Mouse (Mus musculus) neural tube, embryonic 13.5 days (tissue): ENCODE measurements around the gene Sri. TPM values are rescaled to one million over a fixed set of nuclear protein-coding genes. Genes with fewer than 3 reads are reported as not detected.
"Not testable (repeated sequence)": the region's sequence is repeated elsewhere in the genome, so short reads cannot be mapped to it uniquely, and the experiment has no call there.

ENCODE experiments used
- ATAC-seq: fragments of 200-750 bp; cut with Nextera tagmentation; 2 replicates; pipeline ENCODE4 v1.8.0; 2017; ENCODE audit warnings: low read depth, mild to moderate bottlenecking, moderate TSS enrichment, moderate library complexity
- H3K27ac ChIP-seq: fragments of 300-500 bp; sonication (generic); replicated peaks from 2 replicates; pipeline ENCODE4 v1.5.1; 2015; ENCODE audit warnings: moderate library complexity, mild to moderate bottlenecking, inconsistent platforms
- H3K27me3 ChIP-seq: fragments of 300-500 bp; sonication (generic); 2 replicates; pipeline ENCODE4 v1.6.1; 2015; ENCODE audit warnings: mild to moderate bottlenecking, inconsistent platforms
- H3K36me3 ChIP-seq: fragments of 300-500 bp; sonication (generic); 2 replicates; pipeline ENCODE4 v1.6.1; 2015; ENCODE audit warnings: mild to moderate bottlenecking, inconsistent platforms
- H3K4me1 ChIP-seq: fragments of 300-500 bp; sonication (generic); replicated peaks from 2 replicates; pipeline ENCODE4 v1.6.1; 2015; ENCODE audit warnings: inconsistent platforms
- H3K4me2 ChIP-seq: fragments of 300-500 bp; sonication (generic); 2 replicates; pipeline ENCODE4 v1.6.1; 2015; ENCODE audit warnings: inconsistent platforms, mild to moderate bottlenecking, moderate library complexity
- H3K4me3 ChIP-seq: fragments of 300-500 bp; sonication (generic); 2 replicates; pipeline ENCODE4 v1.5.1; 2015; ENCODE audit warnings: mild to moderate bottlenecking, inconsistent platforms
- H3K9ac ChIP-seq: fragments of 300-500 bp; sonication (generic); 2 replicates; pipeline ENCODE4 v1.6.1; 2015; ENCODE audit warnings: moderate library complexity, mild to moderate bottlenecking, inconsistent platforms
- H3K9me3 ChIP-seq: fragments of 300-500 bp; sonication (generic); 2 replicates; pipeline ENCODE4 v1.6.1; 2016; ENCODE audit warnings: inconsistent platforms
- WGBS: fragments of 180-500 bp; shearing (Covaris S2); methylation state at CpG from one replicate; pipeline ENCODE4 v1.1.7; 2015; 5-methylcytosine and 5-hydroxymethylcytosine counted together
- polyA plus RNA-seq: library from polyadenylated mRNA; unstranded; fragments of >200 nt; fragmentation: Nextera tagmentation; extraction: Ambion mirVana; gene quantifications from 2 replicates; pipeline ENCODE4 v1.2.1, GENCODE M21; 2015

Sri gene
- 166 and 203 TPM in 2 replicates for polyA plus RNA-seq

- ATAC-seq, result no peak
- H3K9ac ChIP-seq, result no peak within 1 kb of the TSS
- H3K27me3 ChIP-seq, result no peaks in the 10 kb centered on the region
- H3K4me2 ChIP-seq, result no peak within 1 kb of the TSS
- no peaks in the 10 kb centered on the region for H3K9me3 ChIP-seq
- no peak within 1 kb of the TSS for H3K27ac ChIP-seq
- H3K4me3 ChIP-seq, result no peak within 1 kb of the TSS
- 85% methylated on average over 6 of the region's 6 CpGs for WGBS
- H3K4me1 ChIP-seq, result no peaks in the 10 kb centered on the region
- no peaks in the 10 kb centered on the region for H3K36me3 ChIP-seq
Observed at GRCm38 (mm10) chr5:8045855-8046254, at the start of gene Sri. Sri (plus strand) TSS chr5:8046078.

DNA sequence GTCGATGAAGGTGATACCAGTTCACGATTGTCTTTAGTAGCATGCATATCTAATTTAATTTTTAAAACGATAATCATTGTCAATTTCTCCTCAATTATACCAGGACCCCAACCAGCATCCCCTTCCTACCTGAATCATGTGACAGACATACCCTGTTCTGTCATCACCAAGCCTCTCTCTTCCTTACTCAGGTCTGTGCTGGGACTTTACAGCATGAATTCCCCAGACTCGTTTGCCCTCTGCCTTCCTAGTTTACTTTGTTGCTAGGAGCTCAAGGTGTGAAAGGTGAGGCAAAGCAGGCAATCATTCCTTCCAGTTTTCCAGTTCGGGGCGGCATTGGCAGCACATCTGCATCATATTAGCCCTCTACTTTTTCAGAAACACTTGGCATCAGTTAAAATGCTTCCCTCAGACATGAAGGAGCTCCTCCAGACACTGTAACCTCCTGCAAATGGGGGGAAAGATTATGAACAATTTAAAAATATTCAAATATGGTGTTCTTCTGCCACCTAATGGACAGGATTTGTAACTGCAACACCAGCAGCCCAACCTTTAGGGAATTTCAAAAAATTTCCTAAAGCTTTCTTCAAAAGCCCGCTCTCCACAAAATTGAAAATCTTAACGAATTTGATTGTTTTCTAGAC, 49.4 kb upstream of the Sri start:
- no peak overlapping the region for H3K9ac ChIP-seq
- ATAC-seq, result peak; percentile 74
- WGBS, result 63% methylated on average over 8 of the region's 8 CpGs

GRCm38 (mm10) chr5:7997086-7997485, 48.8 kb upstream of the Sri start:
- no peak overlapping the region for H3K4me3 ChIP-seq
- no peak for ATAC-seq
- no peak overlapping the region for H3K4me2 ChIP-seq
- H3K9ac ChIP-seq, result no peak overlapping the region
- H3K4me1 ChIP-seq, result no peaks in the 10 kb centered on the region; the same call in 1 of the 2 replicates
- no peak overlapping the region for H3K27ac ChIP-seq
- H3K36me3 ChIP-seq, result no peaks in the 10 kb centered on the region
- no peaks in the 10 kb centered on the region for H3K27me3 ChIP-seq
- WGBS, result 94% methylated on average over 2 of the region's 2 CpGs
- no peaks in the 10 kb centered on the region for H3K9me3 ChIP-seq

More for the DNA sequence above, 49.4 kb upstream of the Sri start:
- Histone ChIP-seq H3K4me1 (no peaks in the 10 kb centered on the region; the same call in 1 of the 2 replicates), H3K27ac (no peak overlapping the region), H3K27me3 (no peaks in the 10 kb centered on the region), H3K4me3 (no peak overlapping the region), H3K36me3 (no peaks in the 10 kb centered on the region), H3K9me3 (no peaks in the 10 kb centered on the region), H3K4me2 (no peak overlapping the region)

GRCm38 (mm10) chr5:8000466-8000865, 45.4 kb upstream of the Sri start:
- Histone ChIP-seq H3K27me3 (no peaks in the 10 kb centered on the region), H3K4me2 (no peak overlapping the region), H3K4me3 (no peak overlapping the region), H3K36me3 (no peaks in the 10 kb centered on the region), H3K9ac (no peak overlapping the region), H3K27ac (no peak overlapping the region), H3K9me3 (no peaks in the 10 kb centered on the region), H3K4me1 (no peaks in the 10 kb centered on the region; the same call in 1 of the 2 replicates)
- WGBS, result 82% methylated on average over 10 of the region's 10 CpGs
- no peak for ATAC-seq

DNA sequence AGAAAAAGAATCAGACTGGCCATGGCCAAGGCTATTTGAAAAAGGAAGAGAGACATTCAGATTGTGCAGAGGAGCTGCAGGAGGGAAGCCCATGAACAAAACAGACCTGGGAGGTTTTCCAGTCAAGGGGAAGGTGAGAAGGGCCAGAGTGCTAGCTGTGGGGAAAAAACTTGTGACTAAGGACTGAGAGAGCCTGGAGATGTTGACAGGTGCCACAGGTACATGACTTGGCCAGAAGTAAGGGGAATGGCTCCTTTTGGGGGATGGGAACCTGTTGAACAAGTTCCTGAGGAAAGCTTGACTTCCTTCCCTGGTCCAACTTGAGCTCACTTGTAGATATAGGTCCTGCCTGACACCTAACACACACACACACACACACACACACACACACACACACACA, 43.1 kb upstream of the Sri start:
- Histone ChIP-seq H3K4me2 (no peak overlapping the region), H3K36me3 (no peaks in the 10 kb centered on the region), H3K27me3 (no peaks in the 10 kb centered on the region), H3K27ac (no peak overlapping the region), H3K9ac (no peak overlapping the region), H3K4me1 (no peaks in the 10 kb centered on the region), H3K4me3 (no peak overlapping the region), H3K9me3 (no peaks in the 10 kb centered on the region)
- no peak for ATAC-seq

- Histone ChIP-seq H3K4me3 (no peak overlapping the region), H3K4me2 (no peak overlapping the region), H3K4me1 (no peaks in the 10 kb centered on the region), H3K27me3 (no peaks in the 10 kb centered on the region), H3K27ac (no peak overlapping the region), H3K36me3 (no peaks in the 10 kb centered on the region), H3K9me3 (no peaks in the 10 kb centered on the region), H3K9ac (no peak overlapping the region)
- WGBS, result 80% methylated on average over 3 of the region's 3 CpGs
- no peak for ATAC-seq
Observed at GRCm38 (mm10) chr5:8013276-8013675, 32.6 kb upstream of the Sri start.

DNA sequence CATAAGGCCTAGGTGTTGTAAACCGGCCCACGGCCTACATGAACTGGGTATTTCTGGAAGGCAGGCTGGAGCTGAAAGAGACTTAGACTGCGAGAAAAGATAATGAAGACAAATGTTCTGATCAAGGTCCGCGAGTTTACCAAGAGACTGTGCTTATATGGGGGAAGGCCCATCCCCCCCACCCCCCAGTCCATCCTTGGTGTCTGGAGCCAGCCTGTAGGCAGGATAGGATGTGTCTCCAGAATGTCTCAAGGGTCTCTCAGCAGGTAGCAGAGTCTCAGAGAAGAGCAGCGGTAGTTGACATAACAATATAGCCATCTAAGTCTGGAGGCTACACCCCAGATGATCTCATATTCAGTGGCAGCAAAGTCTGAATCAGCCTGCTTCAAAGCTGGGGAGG, 11.3 kb upstream of the Sri start:
- not testable (repeated sequence) for H3K4me1 ChIP-seq, H3K27ac ChIP-seq, H3K4me3 ChIP-seq, ATAC-seq, H3K36me3 ChIP-seq, H3K9me3 ChIP-seq, H3K9ac ChIP-seq, H3K4me2 ChIP-seq, H3K27me3 ChIP-seq
- 97% methylated on average over 6 of the region's 6 CpGs for WGBS

DNA sequence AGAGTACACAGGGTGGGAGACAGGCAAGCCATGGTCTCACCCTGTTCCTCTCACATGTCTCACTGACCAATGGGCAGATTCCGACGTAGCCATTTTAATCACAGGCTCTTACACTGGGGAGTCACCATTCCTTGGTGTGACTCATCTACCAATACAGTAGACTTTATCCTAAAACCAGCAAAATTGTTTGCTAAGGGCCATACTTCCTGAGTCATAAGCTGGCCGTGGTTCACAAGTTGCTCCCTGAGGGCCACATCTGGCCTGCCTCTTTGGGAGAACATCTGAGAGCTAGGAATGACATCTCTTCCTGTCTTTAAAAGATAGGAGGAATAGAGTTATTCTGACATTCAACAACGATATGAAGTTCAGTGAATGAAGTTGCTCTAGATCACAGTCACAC, 7.9 kb downstream of the Sri start:
- no peaks in the 10 kb centered on the region for H3K27me3 ChIP-seq
- ATAC-seq, result no peak
- no peak overlapping the region for H3K9ac ChIP-seq
- H3K27ac ChIP-seq, result no peak overlapping the region
- H3K36me3 ChIP-seq, result 0 out of 2 replicates have a peak, but pooled peaks cover 3% of the 10 kb centered on the region
- H3K9me3 ChIP-seq, result no peaks in the 10 kb centered on the region
- H3K4me1 ChIP-seq, result peaks cover 23% of the 10 kb centered on the region
- no peak overlapping the region for H3K4me2 ChIP-seq
- WGBS, result 96% methylated on average over 4 of the region's 4 CpGs
- no peak overlapping the region for H3K4me3 ChIP-seq

DNA sequence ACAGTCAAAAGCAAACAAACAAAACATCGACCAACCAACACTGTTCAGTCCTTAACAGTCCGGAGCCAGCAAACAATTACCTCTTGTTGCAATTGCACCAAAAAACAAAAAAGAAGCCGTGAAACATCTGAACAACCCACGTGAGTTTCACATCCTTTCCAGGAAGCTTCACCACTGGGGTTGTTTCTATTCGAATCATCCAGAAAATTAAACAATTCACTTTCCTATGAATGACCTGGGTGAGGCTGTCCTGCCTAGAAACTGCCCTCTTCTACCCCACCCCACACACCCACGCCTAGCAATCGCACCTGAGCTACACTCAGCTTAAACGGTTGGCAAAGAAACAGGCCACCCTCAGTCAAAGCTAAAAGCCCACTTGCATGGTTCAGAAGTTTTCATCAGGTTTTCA, 9.8 kb downstream of the Sri start:
- Histone ChIP-seq H3K4me3 (peak overlapping the region; percentile 65), H3K9me3 (no peaks in the 10 kb centered on the region), H3K4me1 (peaks cover 23% of the 10 kb centered on the region), H3K27me3 (no peaks in the 10 kb centered on the region), H3K27ac (0 out of 2 replicates have a peak overlapping the region, but pooled peaks have one; percentile 83), H3K9ac (peak overlapping the region; percentile 85; the same call in 1 of the 2 replicates), H3K4me2 (peak overlapping the region; percentile 69), H3K36me3 (peaks cover 17% of the 10 kb centered on the region)
- peak; percentile 59 for ATAC-seq
- WGBS, result 32% methylated on average over 8 of the region's 8 CpGs

- peak overlapping the region; percentile 65 for H3K4me3 ChIP-seq
- peaks cover 23% of the 10 kb centered on the region for H3K36me3 ChIP-seq
- H3K27ac ChIP-seq, result peak overlapping the region; percentile 83
- WGBS, result 1% methylated on average over 57 of the region's 60 CpGs
- H3K9me3 ChIP-seq, result no peaks in the 10 kb centered on the region
- peak overlapping the region; percentile 85 for H3K9ac ChIP-seq
- no peaks in the 10 kb centered on the region for H3K27me3 ChIP-seq
- ATAC-seq, result peak; percentile 98
- H3K4me2 ChIP-seq, result peak overlapping the region; percentile 69
- H3K4me1 ChIP-seq, result peaks cover 23% of the 10 kb centered on the region
Observed at GRCm38 (mm10) chr5:8056141-8057017, 10.5 kb downstream of the Sri start.

DNA sequence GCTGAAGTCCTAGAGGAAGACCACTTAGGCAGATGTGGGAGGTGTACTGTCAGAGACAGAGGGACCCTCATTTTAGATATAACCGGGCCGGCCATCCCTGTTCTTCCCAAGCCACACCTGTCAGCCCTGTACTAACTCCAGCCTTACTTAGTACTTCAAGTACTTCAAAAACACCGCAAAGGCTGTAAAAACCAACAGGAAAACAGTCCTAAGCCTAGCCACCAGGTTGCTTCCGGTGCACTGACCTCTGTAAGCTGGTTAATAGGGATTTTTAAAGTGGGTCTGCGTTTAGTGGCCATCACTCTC, 11.1 kb downstream of the Sri start:
- peak; percentile 41 for ATAC-seq
- 0 out of 2 replicates have a peak overlapping the region, but pooled peaks have one; percentile 83 for H3K27ac ChIP-seq
- 64% methylated on average over 5 of the region's 5 CpGs for WGBS

DNA sequence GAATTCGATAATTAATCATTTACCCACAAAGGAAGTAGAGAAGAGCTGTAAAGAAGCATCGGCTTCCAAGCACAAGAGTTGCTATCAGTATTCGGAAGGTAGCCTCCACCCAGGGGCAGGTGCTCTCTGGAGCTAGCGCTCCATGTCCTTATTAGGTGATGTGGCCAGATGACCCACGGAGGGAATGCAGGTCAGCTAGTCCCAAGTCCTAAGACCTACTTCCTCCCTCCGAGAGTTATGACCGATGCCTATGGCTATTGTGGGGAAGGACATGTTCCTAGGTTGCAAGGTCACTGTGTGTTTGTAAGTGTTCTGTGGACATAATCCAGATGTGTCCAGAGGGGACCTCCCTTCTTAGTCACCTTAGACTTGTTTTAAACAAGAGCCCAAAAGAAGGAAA, 12.2 kb downstream of the Sri start:
- no peaks in the 10 kb centered on the region for H3K9me3 ChIP-seq
- H3K4me1 ChIP-seq, result peaks cover 23% of the 10 kb centered on the region
- H3K27me3 ChIP-seq, result no peaks in the 10 kb centered on the region
- no peak overlapping the region for H3K4me3 ChIP-seq
- WGBS, result 87% methylated on average over 7 of the region's 7 CpGs
- H3K36me3 ChIP-seq, result peaks cover 34% of the 10 kb centered on the region
- no peak for ATAC-seq
- H3K27ac ChIP-seq, result no peak overlapping the region
- H3K9ac ChIP-seq, result no peak overlapping the region
- H3K4me2 ChIP-seq, result peak overlapping the region; percentile 69; the same call in 1 of the 2 replicates

More for the DNA sequence above, 11.1 kb downstream of the Sri start:
- Histone ChIP-seq H3K27me3 (no peaks in the 10 kb centered on the region), H3K4me2 (peak overlapping the region; percentile 69), H3K4me3 (peak overlapping the region; percentile 65), H3K36me3 (peaks cover 29% of the 10 kb centered on the region), H3K9ac (peak overlapping the region; percentile 85), H3K9me3 (no peaks in the 10 kb centered on the region), H3K4me1 (peaks cover 23% of the 10 kb centered on the region)
